Comparison of ENCODE assay signal across 9 mouse cellular contexts in the genomic region with DNA sequence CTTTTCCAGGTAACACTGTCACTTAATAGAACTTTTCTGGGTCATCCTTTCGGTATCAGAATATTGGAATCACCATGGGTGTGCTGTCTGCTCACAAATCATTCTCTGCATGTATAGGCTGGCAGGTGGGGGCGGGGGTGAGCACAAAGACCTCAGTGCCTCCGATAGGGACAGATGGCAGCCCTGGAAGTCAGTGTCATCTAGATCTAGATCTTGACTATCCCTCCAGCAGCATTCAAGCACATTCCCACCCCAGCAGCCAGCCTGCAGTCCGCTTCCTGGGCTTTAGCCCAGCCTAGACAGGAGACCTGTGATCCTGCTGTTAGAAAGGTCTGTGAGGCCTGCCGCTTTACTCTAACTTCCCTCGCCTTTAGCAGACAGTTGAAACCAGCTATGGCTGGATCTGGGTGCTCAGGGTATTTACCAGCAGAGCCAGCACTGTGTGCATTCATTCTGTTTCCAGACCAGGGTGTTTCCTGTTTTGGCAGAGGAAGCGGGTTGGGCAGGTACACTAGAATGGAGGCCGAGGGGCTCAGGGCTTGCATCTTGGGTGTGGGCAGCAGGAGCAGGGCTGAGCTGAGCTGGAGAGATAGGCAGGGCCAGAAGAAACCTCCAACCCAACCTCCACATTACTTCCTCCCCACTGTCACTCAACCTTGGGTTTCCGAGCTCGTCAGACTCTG.
DNase-seq lines count a peak whose midpoint lies in the region; ATAC-seq and TF ChIP-seq lines count a peak whose summit lies in the region.
"Had no signal": no experiment of that assay in that cellular context is flagged by ENCODE, and none has a peak within 500 bp of the region (broad histone marks: within the 10 kb centered on the region; RNA-seq: fewer than 3 reads in every experiment).

No protein-coding gene starts in this region.

- DNase-seq in embryonic facial prominence, embryonic 10.5 days (ENCODE audit: low spot score), result no peak
- DNase-seq in midbrain, embryonic 11.5 days (ENCODE audit: low spot score, missing footprints), result peak; percentile 68
- DNase-seq in midbrain, postnatal 0 days (ENCODE audit: low spot score), result no peak
- DNase-seq in splenic B cell, adult 2 months (ENCODE audit: low read depth, low spot score), result peak; percentile 20
- no peak for DNase-seq in gastrocnemius, postnatal 10 days
- DNase-seq in adrenal gland, postnatal 14 days, result no peak

- no peak overlapping the region for H3K4me2 ChIP-seq in embryonic facial prominence, embryonic 13.5 days
- no peak overlapping the region for H3K4me2 ChIP-seq in midbrain, embryonic 11.5 days
- no peak overlapping the region for H3K4me2 ChIP-seq in midbrain, postnatal 0 days (ENCODE audit: low read depth, low read length, poor library complexity, severe bottlenecking)
- H3K4me2 ChIP-seq: neural tube, embryonic 12.5 days had no signal

- H3K4me1 ChIP-seq in embryonic facial prominence, embryonic 13.5 days, result peaks cover 17% of the 10 kb centered on the region
- H3K4me1 ChIP-seq in embryonic facial prominence, embryonic 10.5 days, result peaks cover 15% of the 10 kb centered on the region
- no peaks in the 10 kb centered on the region for H3K4me1 ChIP-seq in midbrain, embryonic 11.5 days (ENCODE audit: control insufficient read depth, insufficient read depth, low read length)
- no peaks in the 10 kb centered on the region for H3K4me1 ChIP-seq in midbrain, postnatal 0 days (ENCODE audit: insufficient read depth, low read length)
- H3K4me1 ChIP-seq: neural tube, embryonic 12.5 days had no signal

- TF ChIP-seq CTCF in midbrain, postnatal 0 days (IDR thresholded peaks at IDR 0.05), result no peak

- WGBS in embryonic facial prominence, embryonic 13.5 days, result 73% methylated on average over 10 of the region's 10 CpGs
- 81% methylated on average over 10 of the region's 10 CpGs for WGBS in embryonic facial prominence, embryonic 10.5 days
- WGBS in midbrain, embryonic 11.5 days, result 77% methylated on average over 10 of the region's 10 CpGs
- WGBS in midbrain, postnatal 0 days, result 73% methylated on average over 10 of the region's 10 CpGs

- H3K9me3 ChIP-seq in embryonic facial prominence, embryonic 13.5 days, result no peaks in the 10 kb centered on the region
- H3K9me3 ChIP-seq in embryonic facial prominence, embryonic 10.5 days, result no peaks in the 10 kb centered on the region
- H3K9me3 ChIP-seq in midbrain, embryonic 11.5 days (ENCODE audit: control insufficient read depth, low read length), result no peaks in the 10 kb centered on the region
- no peaks in the 10 kb centered on the region for H3K9me3 ChIP-seq in midbrain, postnatal 0 days (ENCODE audit: low read length)
- H3K9me3 ChIP-seq: neural tube, embryonic 12.5 days had no signal

- no peak overlapping the region for H3K4me3 ChIP-seq in embryonic facial prominence, embryonic 13.5 days
- H3K4me3 ChIP-seq in embryonic facial prominence, embryonic 10.5 days, result no peak overlapping the region
- H3K4me3 ChIP-seq in midbrain, embryonic 11.5 days (ENCODE audit: low read depth, low read length), result no peak overlapping the region
- H3K4me3 ChIP-seq in midbrain, postnatal 0 days (ENCODE audit: low read depth, low read length), result no peak overlapping the region
- H3K4me3 ChIP-seq: neural tube, embryonic 12.5 days had no signal

- ATAC-seq in embryonic facial prominence, embryonic 13.5 days (ENCODE audit: insufficient number of reproducible peaks, insufficient read depth, low FRiP score, low TSS enrichment, low read depth), result no peak
- ATAC-seq in midbrain, embryonic 11.5 days (ENCODE audit: low FRiP score), result no peak
- ATAC-seq in midbrain, postnatal 0 days (ENCODE audit: low FRiP score), result no peak
- ATAC-seq in inflammation-experienced regulatory T-cells, adult 6 months, result peak; percentile 69

- H3K27me3 ChIP-seq in embryonic facial prominence, embryonic 13.5 days, result no peaks in the 10 kb centered on the region
- no peaks in the 10 kb centered on the region for H3K27me3 ChIP-seq in embryonic facial prominence, embryonic 10.5 days (replicated peaks; ENCODE audit: low read depth, poor library complexity, severe bottlenecking)
- no peaks in the 10 kb centered on the region for H3K27me3 ChIP-seq in midbrain, embryonic 11.5 days (ENCODE audit: control insufficient read depth, insufficient read depth, low read length)
- no peaks in the 10 kb centered on the region for H3K27me3 ChIP-seq in midbrain, postnatal 0 days (ENCODE audit: insufficient read depth, low read length)
- no peaks in the 10 kb centered on the region for H3K27me3 ChIP-seq in splenic B cell, adult 2 months (ENCODE audit: control insufficient read depth, insufficient read depth, low read length, poor library complexity, severe bottlenecking)
- H3K27me3 ChIP-seq: neural tube, embryonic 12.5 days had no signal

- H3K9ac ChIP-seq in embryonic facial prominence, embryonic 13.5 days, result peak overlapping the region; percentile 40; the same call in 1 of the 2 replicates
- H3K9ac ChIP-seq in midbrain, embryonic 11.5 days (ENCODE audit: low read length), result no peak overlapping the region
- no peak overlapping the region for H3K9ac ChIP-seq in midbrain, postnatal 0 days (replicated peaks; ENCODE audit: low read length, poor library complexity, severe bottlenecking)
- H3K9ac ChIP-seq: neural tube, embryonic 12.5 days had no signal

- H3K27ac ChIP-seq in embryonic facial prominence, embryonic 13.5 days, result peak overlapping the region; percentile 23; the same call in 1 of the 2 replicates
- H3K27ac ChIP-seq in embryonic facial prominence, embryonic 10.5 days (replicated peaks), result no peak overlapping the region; the same call in 1 of the 2 replicates
- H3K27ac ChIP-seq in midbrain, embryonic 11.5 days (ENCODE audit: low read depth, low read length), result no peak overlapping the region
- H3K27ac ChIP-seq in midbrain, postnatal 0 days (ENCODE audit: low read depth, low read length), result no peak overlapping the region
- H3K27ac ChIP-seq: neural tube, embryonic 12.5 days had no signal

- H3K36me3 ChIP-seq in embryonic facial prominence, embryonic 13.5 days, result no peaks in the 10 kb centered on the region
- H3K36me3 ChIP-seq in embryonic facial prominence, embryonic 10.5 days (replicated peaks), result no peaks in the 10 kb centered on the region
- H3K36me3 ChIP-seq in midbrain, embryonic 11.5 days (ENCODE audit: control insufficient read depth, insufficient read depth, low read length), result no peaks in the 10 kb centered on the region
- 0 out of 2 replicates have a peak, but pooled peaks cover 4% of the 10 kb centered on the region for H3K36me3 ChIP-seq in midbrain, postnatal 0 days (ENCODE audit: insufficient read depth, low read length)
- H3K36me3 ChIP-seq in splenic B cell, adult 2 months (ENCODE audit: control insufficient read depth, insufficient read depth, low read length, poor library complexity, severe bottlenecking), result no peaks in the 10 kb centered on the region; the same call in 1 of the 2 replicates
- H3K36me3 ChIP-seq: neural tube, embryonic 12.5 days had no signal

Comparison
In these comparisons a context has a peak if more than half of its experiments do, and no peak if none do; other contexts are left out.
1. DNase-seq: peak in midbrain, embryonic 11.5 days (single experiment) and splenic B cell, adult 2 months (single experiment); none in embryonic facial prominence, embryonic 10.5 days (single experiment), midbrain, postnatal 0 days (single experiment), gastrocnemius, postnatal 10 days (single experiment) and adrenal gland, postnatal 14 days (single experiment).